Mouse (Mus musculus): Measurements from ENCODE around the gene Pacs1. TPM values are rescaled to one million over a fixed set of nuclear protein-coding genes. Genes with fewer than 3 reads are reported as not detected.
A peak's percentile ranks its signal among the peaks of the same experiment; 100 is the strongest.
"Not testable (repeated sequence)": the region's sequence is repeated elsewhere in the genome, so short reads cannot be mapped to it uniquely, and the experiment has no call there.

Pacs1 gene
- polyA plus RNA-seq, 1 experiment from 2014 or later: 21.4 TPM

- WGBS: 88% methylated on average over 10 of the region's 10 CpGs
These were observed 180.8 kb downstream of the Pacs1 start for GRCm38 (mm10) chr19:5092083-5092482.

GRCm38 (mm10) chr19:5089324-5089723 is 183.6 kb downstream of the Pacs1 start:
- H3K9me3 ChIP-seq: no peaks in the 10 kb centered on the region
- peaks cover 31% of the 10 kb centered on the region for H3K4me1 ChIP-seq
- 83% methylated on average over 4 of the region's 4 CpGs for WGBS
- peak overlapping the region; percentile 81 for H3K4me3 ChIP-seq
- H3K27ac ChIP-seq: no peak overlapping the region
- no peak for ATAC-seq (ENCODE audit: borderline replicate concordance, extremely low read depth, low FRiP score, low TSS enrichment)
- H3K9ac ChIP-seq: no peak overlapping the region; the same call in 1 of the 2 replicates
- peaks cover 23% of the 10 kb centered on the region for H3K27me3 ChIP-seq
- peak overlapping the region; percentile 85 for H3K4me2 ChIP-seq
- peaks cover 24% of the 10 kb centered on the region for H3K36me3 ChIP-seq

More at GRCm38 (mm10) chr19:5092083-5092482, 180.8 kb downstream of the Pacs1 start:
- Histone ChIP-seq H3K4me3 (no peak overlapping the region), H3K36me3 (peaks cover 24% of the 10 kb centered on the region), H3K9ac (no peak overlapping the region), H3K27ac (no peak overlapping the region), H3K9me3 (no peaks in the 10 kb centered on the region), H3K4me1 (peaks cover 33% of the 10 kb centered on the region), H3K27me3 (peaks cover 11% of the 10 kb centered on the region), H3K4me2 (no peak overlapping the region)
- no peak for ATAC-seq (ENCODE audit: borderline replicate concordance, extremely low read depth, low FRiP score, low TSS enrichment)

- Histone ChIP-seq H3K27me3 (peaks cover 35% of the 10 kb centered on the region), H3K4me3 (peak within 1 kb of the TSS; percentile 81), H3K9ac (peak within 1 kb of the TSS; percentile 68), H3K36me3 (peaks cover 24% of the 10 kb centered on the region), H3K27ac (peak within 1 kb of the TSS; percentile 81), H3K9me3 (no peaks in the 10 kb centered on the region), H3K4me2 (peak within 1 kb of the TSS; percentile 85), H3K4me1 (peaks cover 25% of the 10 kb centered on the region)
- WGBS: under 1% methylated on average over 58 of the region's 58 CpGs
- ATAC-seq (ENCODE audit: borderline replicate concordance, extremely low read depth, low FRiP score, low TSS enrichment): peak; percentile 92
These were observed 184.8 kb downstream of the Pacs1 start, which contains the start of gene Yif1a for GRCm38 (mm10) chr19:5087884-5088728. Gene Yif1a (plus strand): TSS chr19:5088538.

- Histone ChIP-seq H3K27me3 (peaks cover 51% of the 10 kb centered on the region), H3K4me1 (peaks cover 25% of the 10 kb centered on the region), H3K36me3 (peaks cover 11% of the 10 kb centered on the region; the same call in 1 of the 2 replicates)
- H3K4me3 ChIP-seq; H3K27ac ChIP-seq; H3K4me2 ChIP-seq; ATAC-seq (ENCODE audit: borderline replicate concordance, extremely low read depth, low FRiP score, low TSS enrichment); H3K9me3 ChIP-seq; H3K9ac ChIP-seq: not testable (repeated sequence)
- 50% methylated on average over 4 of the region's 4 CpGs for WGBS
These were observed 186.4 kb downstream of the Pacs1 start for GRCm38 (mm10) chr19:5086533-5086932.

GRCm38 (mm10) chr19:5085145-5085863 is 187.6 kb downstream of the Pacs1 start, which contains the start of gene Tmem151a:
Gene Tmem151a (minus strand): TSS chr19:5085531.
- H3K36me3 ChIP-seq: 0 out of 2 replicates have a peak, but pooled peaks cover under 1% of the 10 kb centered on the region
- H3K4me2 ChIP-seq: peak within 1 kb of the TSS; percentile 79
- no peak within 1 kb of the TSS for H3K9ac ChIP-seq
- H3K9me3 ChIP-seq: no peaks in the 10 kb centered on the region
- under 1% methylated on average over 59 of the region's 69 CpGs for WGBS
- no peak within 1 kb of the TSS for H3K27ac ChIP-seq
- H3K4me3 ChIP-seq: peak within 1 kb of the TSS; percentile 47
- ATAC-seq (ENCODE audit: borderline replicate concordance, extremely low read depth, low FRiP score, low TSS enrichment): no peak
- H3K4me1 ChIP-seq: peaks cover 25% of the 10 kb centered on the region
- peaks cover 63% of the 10 kb centered on the region for H3K27me3 ChIP-seq

GRCm38 (mm10) chr19:5084834-5085144 is 188.1 kb downstream of the Pacs1 start:
- Histone ChIP-seq H3K9ac (no peak overlapping the region), H3K36me3 (no peaks in the 10 kb centered on the region), H3K9me3 (no peaks in the 10 kb centered on the region), H3K4me2 (peak overlapping the region; percentile 79), H3K27ac (no peak overlapping the region), H3K4me1 (peaks cover 25% of the 10 kb centered on the region), H3K27me3 (peaks cover 68% of the 10 kb centered on the region), H3K4me3 (peak overlapping the region; percentile 47)
- WGBS: 4% methylated on average over 15 of the region's 15 CpGs
- no peak for ATAC-seq (ENCODE audit: borderline replicate concordance, extremely low read depth, low FRiP score, low TSS enrichment)

GRCm38 (mm10) chr19:5083961-5084833 is 188.7 kb downstream of the Pacs1 start:
- H3K4me3 ChIP-seq: peak overlapping the region; percentile 47; the same call in 1 of the 2 replicates
- no peaks in the 10 kb centered on the region for H3K36me3 ChIP-seq
- no peak overlapping the region for H3K4me2 ChIP-seq
- H3K9me3 ChIP-seq: no peaks in the 10 kb centered on the region
- no peak for ATAC-seq (ENCODE audit: borderline replicate concordance, extremely low read depth, low FRiP score, low TSS enrichment)
- H3K27ac ChIP-seq: no peak overlapping the region
- 57% methylated on average over 3 of the region's 3 CpGs for WGBS
- H3K4me1 ChIP-seq: peaks cover 21% of the 10 kb centered on the region
- H3K9ac ChIP-seq: no peak overlapping the region
- H3K27me3 ChIP-seq: peaks cover 70% of the 10 kb centered on the region

Small RNA genes within 50 kb of the gene (microRNA-seq; reads per million reads assigned to microRNA genes)
- gene Gm27468: not detected

Other genes with a start within 250 kb of the Pacs1 start
- gene Slc29a2, start 249.3 kb downstream of the Pacs1 start, polyA plus RNA-seq (2015; fragmentation: Nextera tagmentation; extraction: Ambion mirVana): 2.7 and 4.1 TPM in 2 replicates
- 53.0 and 53.8 TPM in 2 replicates for gene B4gat1, start 234.3 kb downstream of the Pacs1 start, polyA plus RNA-seq (2015; fragmentation: Nextera tagmentation; extraction: Ambion mirVana)
- 2.2 and 2.4 TPM in 2 replicates for gene AC124502.3, start 234.2 kb downstream of the Pacs1 start, polyA plus RNA-seq (2015; fragmentation: Nextera tagmentation; extraction: Ambion mirVana)
- gene Brms1, start 231.8 kb downstream of the Pacs1 start, polyA plus RNA-seq (2015; fragmentation: Nextera tagmentation; extraction: Ambion mirVana): 47.4 and 51.4 TPM in 2 replicates
- 2.7 and 2.9 TPM in 2 replicates for gene Rin1, start 222.6 kb downstream of the Pacs1 start, polyA plus RNA-seq (2015; fragmentation: Nextera tagmentation; extraction: Ambion mirVana)
- gene Cd248, start 205.0 kb downstream of the Pacs1 start, polyA plus RNA-seq (2015; fragmentation: Nextera tagmentation; extraction: Ambion mirVana): 71.7 and 72.4 TPM in 2 replicates
- gene Tmem151a, start 187.6 kb downstream of the Pacs1 start, polyA plus RNA-seq (2015; fragmentation: Nextera tagmentation; extraction: Ambion mirVana): 3.4 and 4.6 TPM in 2 replicates
- 94.5 and 96.8 TPM in 2 replicates for gene Yif1a, start 184.6 kb downstream of the Pacs1 start, polyA plus RNA-seq (2015; fragmentation: Nextera tagmentation; extraction: Ambion mirVana)
- 8.6 and 9.0 TPM in 2 replicates for gene Cnih2, start 174.6 kb downstream of the Pacs1 start, polyA plus RNA-seq (2015; fragmentation: Nextera tagmentation; extraction: Ambion mirVana)
- gene Rab1b, start 166.0 kb downstream of the Pacs1 start, polyA plus RNA-seq (2015; fragmentation: Nextera tagmentation; extraction: Ambion mirVana): 288 and 294 TPM in 2 replicates
- 16.2 and 19.4 TPM in 2 replicates for gene Klc2, start 154.6 kb downstream of the Pacs1 start, polyA plus RNA-seq (2015; fragmentation: Nextera tagmentation; extraction: Ambion mirVana)
- 320 and 328 TPM in 2 replicates for gene Sf3b2, start 22.3 kb upstream of the Pacs1 start, polyA plus RNA-seq (2015; fragmentation: Nextera tagmentation; extraction: Ambion mirVana)
- 1.7 and 2.4 TPM in 2 replicates for gene Gal3st3, start 25.2 kb upstream of the Pacs1 start, polyA plus RNA-seq (2015; fragmentation: Nextera tagmentation; extraction: Ambion mirVana)
- gene Catsper1, start 62.6 kb upstream of the Pacs1 start, polyA plus RNA-seq (2015; fragmentation: Nextera tagmentation; extraction: Ambion mirVana): not detected in 2 replicates
- gene Cst6, start 76.5 kb upstream of the Pacs1 start, polyA plus RNA-seq (2015; fragmentation: Nextera tagmentation; extraction: Ambion mirVana): 0.60 and 0.69 TPM in 2 replicates
- 61.5 and 61.8 TPM in 2 replicates for gene Eif1ad, start 93.6 kb upstream of the Pacs1 start, polyA plus RNA-seq (2015; fragmentation: Nextera tagmentation; extraction: Ambion mirVana)
- 466 and 504 TPM in 2 replicates for gene Banf1, start 94.0 kb upstream of the Pacs1 start, polyA plus RNA-seq (2015; fragmentation: Nextera tagmentation; extraction: Ambion mirVana)
- gene Sart1, start 115.6 kb upstream of the Pacs1 start, polyA plus RNA-seq (2015; fragmentation: Nextera tagmentation; extraction: Ambion mirVana): 67.1 and 81.7 TPM in 2 replicates
- gene Tsga10ip, start 129.4 kb upstream of the Pacs1 start, polyA plus RNA-seq (2015; fragmentation: Nextera tagmentation; extraction: Ambion mirVana): 0.59 and 0.79 TPM in 2 replicates
- gene Drap1, start 151.9 kb upstream of the Pacs1 start, polyA plus RNA-seq (2015; fragmentation: Nextera tagmentation; extraction: Ambion mirVana): 243 and 268 TPM in 2 replicates
- gene AI837181, start 152.0 kb upstream of the Pacs1 start, polyA plus RNA-seq (2015; fragmentation: Nextera tagmentation; extraction: Ambion mirVana): 56.5 and 58.6 TPM in 2 replicates
- not detected in 2 replicates for gene Fosl1, start 174.4 kb upstream of the Pacs1 start, polyA plus RNA-seq (2015; fragmentation: Nextera tagmentation; extraction: Ambion mirVana)
- 12.1 and 12.4 TPM in 2 replicates for gene Ccdc85b, start 184.8 kb upstream of the Pacs1 start, polyA plus RNA-seq (2015; fragmentation: Nextera tagmentation; extraction: Ambion mirVana)
- gene Fibp, start 187.5 kb upstream of the Pacs1 start, polyA plus RNA-seq (2015; fragmentation: Nextera tagmentation; extraction: Ambion mirVana): 101 and 117 TPM in 2 replicates
- 1.9 and 3.3 TPM in 2 replicates for gene Ctsw, start 195.4 kb upstream of the Pacs1 start, polyA plus RNA-seq (2015; fragmentation: Nextera tagmentation; extraction: Ambion mirVana)
- gene Efemp2, start 200.8 kb upstream of the Pacs1 start, polyA plus RNA-seq (2015; fragmentation: Nextera tagmentation; extraction: Ambion mirVana): 198 and 208 TPM in 2 replicates
- gene Mus81, start 215.3 kb upstream of the Pacs1 start, polyA plus RNA-seq (2015; fragmentation: Nextera tagmentation; extraction: Ambion mirVana): 40.2 and 43.9 TPM in 2 replicates
- gene Cfl1, start 217.3 kb upstream of the Pacs1 start, polyA plus RNA-seq (2015; fragmentation: Nextera tagmentation; extraction: Ambion mirVana): 2,855 and 2,978 TPM in 2 replicates
- gene 1700020D05Rik, start 230.7 kb upstream of the Pacs1 start, polyA plus RNA-seq (2015; fragmentation: Nextera tagmentation; extraction: Ambion mirVana): 0.20 TPM in 1 of 2 replicates, not detected in the other
- gene Snx32, start 237.4 kb upstream of the Pacs1 start, polyA plus RNA-seq (2015; fragmentation: Nextera tagmentation; extraction: Ambion mirVana): 5.8 and 7.4 TPM in 2 replicates